Mouse (Mus musculus): ENCODE data around the gene Rarg.
A peak's percentile ranks its signal among the peaks of the same experiment; 100 is the strongest.

Rarg gene

GRCm38 (mm10) chr15:102203835-102204381 lies 53.4 kb downstream of the Rarg start:
- DNase-seq = peak; percentile 97

- peak; percentile 100 for DNase-seq
Measured at GRCm38 (mm10) chr15:102202971-102203834, 54.1 kb downstream of the Rarg start, which contains the start of gene Zfp740. Gene Zfp740, plus strand, starts transcription at chr15:102203249.

- no peak for DNase-seq
Measured at GRCm38 (mm10) chr15:102198841-102199240, 58.5 kb downstream of the Rarg start.

GRCm38 (mm10) chr15:102195373-102195772 lies 61.9 kb downstream of the Rarg start:
- no peak for DNase-seq

- no peak for DNase-seq
Measured at GRCm38 (mm10) chr15:102194439-102194838, 62.9 kb downstream of the Rarg start.

GRCm38 (mm10) chr15:102193652-102194051 lies 63.7 kb downstream of the Rarg start:
- no peak for DNase-seq

- no peak for DNase-seq
Measured at GRCm38 (mm10) chr15:102192820-102193386, 64.4 kb downstream of the Rarg start.

- DNase-seq = no peak
Measured at GRCm38 (mm10) chr15:102192271-102192812, 65.0 kb downstream of the Rarg start.

- no peak for DNase-seq
Measured at GRCm38 (mm10) chr15:102191699-102192098, 65.6 kb downstream of the Rarg start.

- DNase-seq = no peak
Measured at GRCm38 (mm10) chr15:102188883-102189282, 68.4 kb downstream of the Rarg start.

- DNase-seq = peak; percentile 97
Measured at GRCm38 (mm10) chr15:102188096-102188495, 69.2 kb downstream of the Rarg start.

GRCm38 (mm10) chr15:102186239-102186638 lies 71.1 kb downstream of the Rarg start:
- DNase-seq = no peak

All from heart, adult 11 months (tissue).